Mouse (Mus musculus) spleen, adult 2 months (tissue): ENCODE measurements around the gene Paqr8.

Experiments used
- CTCF ChIP-seq: fragments of 200-500 bp; IDR thresholded peaks from 2 replicates; pipeline ENCODE4 v1.5.1; 2011; ENCODE audit warnings: mild to moderate bottlenecking, inconsistent platforms; ENCODE audit not compliant: insufficient read depth, insufficient read length, insufficient replicate concordance; ENCODE audit errors: extremely low read depth
- POLR2A ChIP-seq: fragments of 200-500 bp; IDR thresholded peaks from 2 replicates; pipeline ENCODE4 v1.6.1; 2011; ENCODE audit warnings: low read depth, low read length, inconsistent platforms

DNA sequence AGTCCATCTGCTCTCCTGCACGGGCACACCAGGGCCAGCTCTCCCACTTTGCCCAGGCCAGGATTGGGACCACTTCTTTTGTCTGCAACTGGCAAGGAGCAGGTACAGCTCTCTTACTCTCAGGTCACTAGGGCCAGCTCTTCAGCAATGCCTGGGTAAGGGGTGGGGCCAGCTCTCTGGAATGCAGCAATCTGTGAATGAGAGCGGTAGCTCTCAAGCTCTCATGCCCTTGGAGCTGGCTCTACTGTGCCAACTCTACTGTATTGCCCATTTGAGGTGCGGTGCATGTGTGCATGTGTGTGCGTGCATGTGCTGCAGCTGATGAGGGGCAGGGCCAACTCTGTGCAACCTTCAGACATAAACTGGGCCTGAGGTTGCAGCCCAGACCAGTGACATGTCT, 11.0 kb upstream of the Paqr8 start:
- no peak for TF ChIP-seq CTCF
- no peak for TF ChIP-seq POLR2A
